Mouse (Mus musculus) thymus, adult 2 months (tissue): ENCODE measurements at regions not wholly inside any gene's neighbourhood (a gene's known extent, or its start where the extent isn't known, plus 50 kb on each side); places are given as distances from the start of the nearest gene placed in this dataset.

Experiments used
- DNase-seq: peaks from one replicate; pipeline ENCODE4 v3.0.0; 2021
- H3K27ac ChIP-seq: fragments of 200-500 bp; 2 replicates; pipeline ENCODE4 v1.5.1; 2012; ENCODE audit warnings: low read length, control low read depth; ENCODE audit not compliant: control insufficient read depth, insufficient read depth
- H3K27me3 ChIP-seq: fragments of 200-500 bp; 2 replicates; pipeline ENCODE4 v1.6.1; 2012; ENCODE audit warnings: mild to moderate bottlenecking, low read length, moderate library complexity, mixed read lengths; ENCODE audit not compliant: control insufficient read depth, insufficient read depth
- H3K36me3 ChIP-seq: fragments of 200-500 bp; 2 replicates; pipeline ENCODE4 v1.6.1; 2012; ENCODE audit warnings: mild to moderate bottlenecking, low read length, moderate library complexity; ENCODE audit not compliant: control insufficient read depth, insufficient read depth
- H3K4me1 ChIP-seq: fragments of 200-500 bp; replicated peaks from 2 replicates; pipeline ENCODE4 v1.6.1; 2012; ENCODE audit warnings: low read length; ENCODE audit not compliant: control insufficient read depth, insufficient read depth
- H3K4me3 ChIP-seq: fragments of 200-500 bp; 2 replicates; pipeline ENCODE4 v1.5.1; 2012; ENCODE audit warnings: mild to moderate bottlenecking, low read length, control low read depth, moderate library complexity; ENCODE audit not compliant: control insufficient read depth, insufficient read depth
- CTCF ChIP-seq: fragments of 200-500 bp; IDR thresholded peaks from 2 replicates; pipeline ENCODE4 v1.5.1; 2012; ENCODE audit warnings: mild to moderate bottlenecking, control low read depth, low read length, moderate library complexity, borderline replicate concordance; ENCODE audit not compliant: control insufficient read depth, poor library complexity, insufficient read depth; ENCODE audit errors: extremely low read depth
- POLR2A ChIP-seq: fragments of 200-500 bp; IDR thresholded peaks from 2 replicates; pipeline ENCODE4 v1.6.1; 2012; ENCODE audit warnings: mild to moderate bottlenecking, low read length, control low read depth, moderate library complexity; ENCODE audit not compliant: control insufficient read depth, poor library complexity, insufficient read depth; ENCODE audit errors: extremely low read depth
- WGBS: fragments of 180-500 bp; shearing (Covaris S2); methylation state at CpG from one replicate; pipeline ENCODE4 v1.1.7; 2018; 5-methylcytosine and 5-hydroxymethylcytosine counted together

DNA sequence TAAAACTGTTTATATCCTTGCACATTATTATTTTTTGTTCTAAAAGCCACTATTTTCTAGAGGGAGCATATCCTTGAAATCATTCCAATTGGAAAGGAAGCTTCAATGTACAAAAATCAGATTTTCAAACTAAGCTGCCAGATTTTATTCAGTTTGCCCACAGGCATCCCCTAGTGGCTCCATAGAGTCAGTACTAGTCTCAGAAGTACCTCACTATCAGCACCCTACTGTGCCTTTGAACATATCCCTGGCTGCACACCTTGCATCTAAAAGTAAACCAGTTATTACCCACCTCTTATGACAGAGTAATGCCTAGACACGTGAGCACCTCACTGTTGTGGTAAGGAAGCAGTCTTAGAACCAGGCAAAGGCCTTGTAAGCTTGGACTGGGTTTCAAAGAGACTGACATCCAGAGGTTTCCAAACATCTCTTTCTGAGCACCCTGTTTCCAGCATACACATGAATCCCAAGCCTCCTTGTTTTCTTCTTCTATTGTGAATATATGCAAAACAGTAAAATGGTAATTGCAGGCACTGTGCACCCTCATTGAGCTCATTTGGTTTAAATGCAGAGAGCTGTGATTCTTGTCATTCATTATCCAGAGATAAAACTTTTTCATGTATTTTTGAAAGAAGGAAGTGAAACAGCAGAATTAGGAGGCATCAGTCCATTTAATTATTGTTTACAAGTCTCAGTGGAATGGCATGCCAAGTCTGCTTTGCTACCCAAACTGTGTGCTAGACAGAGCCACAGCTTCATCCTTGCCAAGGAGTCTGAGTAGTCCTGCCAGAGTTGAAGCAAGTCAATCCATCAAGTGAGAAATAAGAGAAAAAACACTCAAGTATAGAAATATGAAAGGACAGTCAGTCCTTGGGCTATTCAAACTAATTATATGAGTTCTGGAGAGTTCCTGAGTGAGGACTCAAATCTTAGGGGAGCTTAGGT lies 247.0 kb upstream of the Lmcd1 start:
- Histone ChIP-seq H3K27ac (no peak overlapping the region), H3K4me3 (no peak overlapping the region), H3K4me1 (no peaks in the 10 kb centered on the region), H3K27me3 (no peaks in the 10 kb centered on the region), H3K36me3 (no peaks in the 10 kb centered on the region)
- no peak for DNase-seq
- TF ChIP-seq CTCF = no peak
- no peak for TF ChIP-seq POLR2A
- WGBS = 46% methylated on average over 1 of the region's 1 CpGs

DNA sequence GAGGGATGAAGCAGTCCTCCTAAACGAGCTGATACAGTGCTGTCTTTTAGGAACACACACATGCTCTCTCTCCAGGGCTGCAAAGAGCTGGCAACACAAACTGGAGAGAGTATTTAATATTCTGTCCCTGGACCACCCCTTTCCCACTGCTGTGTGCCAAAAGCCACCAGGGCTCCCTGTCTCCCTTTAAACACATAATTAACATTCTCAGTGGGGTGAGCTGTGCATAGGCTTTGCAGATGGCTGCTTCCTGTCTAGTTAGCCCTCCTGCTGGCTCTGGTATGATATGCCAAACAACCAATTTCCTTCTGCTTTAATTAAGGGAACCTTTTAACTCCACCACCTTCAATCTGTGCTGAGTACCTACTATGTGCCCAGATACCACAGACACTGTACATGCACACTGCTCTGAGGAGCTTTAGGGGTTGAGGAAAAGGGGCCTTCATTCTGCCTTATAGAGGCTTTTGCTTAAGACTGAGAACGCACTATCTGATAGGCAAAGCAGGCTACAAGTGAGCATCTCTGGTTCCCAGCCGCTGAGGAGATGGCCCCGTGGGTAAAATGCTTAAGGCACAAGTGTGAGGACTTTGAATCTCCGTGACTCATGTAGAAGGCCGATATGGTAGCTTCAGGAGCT lies 222.9 kb upstream of the Lmcd1 start:
- H3K4me3 ChIP-seq = no peak overlapping the region
- WGBS = 88% methylated on average over 6 of the region's 6 CpGs
- H3K36me3 ChIP-seq = no peaks in the 10 kb centered on the region
- no peak overlapping the region for H3K27ac ChIP-seq
- TF ChIP-seq POLR2A = no peak
- no peak for TF ChIP-seq CTCF
- no peaks in the 10 kb centered on the region for H3K27me3 ChIP-seq
- no peak for DNase-seq
- H3K4me1 ChIP-seq = no peaks in the 10 kb centered on the region

GRCm38 (mm10) chr6:112052193-112052592 lies 221.4 kb upstream of the Lmcd1 start:
- Histone ChIP-seq H3K27ac (no peak overlapping the region), H3K4me3 (no peak overlapping the region), H3K4me1 (no peaks in the 10 kb centered on the region), H3K36me3 (no peaks in the 10 kb centered on the region), H3K27me3 (no peaks in the 10 kb centered on the region)
- 93% methylated on average over 6 of the region's 6 CpGs for WGBS
- no peak for DNase-seq
- TF ChIP-seq POLR2A (no peak), CTCF (no peak)

- no peaks in the 10 kb centered on the region for H3K4me1 ChIP-seq
- H3K4me3 ChIP-seq = no peak overlapping the region
- DNase-seq = no peak
- no peak overlapping the region for H3K27ac ChIP-seq
- 27% methylated on average over 1 of the region's 1 CpGs for WGBS
- H3K27me3 ChIP-seq = no peaks in the 10 kb centered on the region
- H3K36me3 ChIP-seq = no peaks in the 10 kb centered on the region
- TF ChIP-seq POLR2A (no peak), CTCF (no peak)
These were observed 215.7 kb upstream of the Lmcd1 start for GRCm38 (mm10) chr6:112057895-112058294.

DNA sequence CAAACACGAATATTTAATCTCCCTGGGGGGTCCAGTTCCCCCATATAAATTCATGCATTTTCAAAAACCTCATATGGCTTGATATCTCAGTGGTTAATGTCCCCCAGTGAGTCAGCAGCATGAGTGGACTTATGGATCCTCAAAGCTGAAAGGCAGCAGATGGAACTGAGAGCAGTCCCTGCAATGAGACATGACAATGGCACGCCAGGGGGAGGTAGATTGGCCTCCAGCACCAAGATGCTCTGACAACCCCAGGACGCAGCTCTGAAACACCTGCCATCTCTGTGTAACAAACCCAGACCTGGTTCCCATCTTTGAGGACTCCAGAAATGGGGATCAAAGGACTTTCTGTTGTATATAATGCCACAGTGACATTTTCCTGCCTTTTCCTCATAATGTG lies 210.6 kb upstream of the Lmcd1 start:
- no peak overlapping the region for H3K4me3 ChIP-seq
- H3K4me1 ChIP-seq = no peaks in the 10 kb centered on the region
- TF ChIP-seq POLR2A = no peak
- TF ChIP-seq CTCF = no peak
- DNase-seq = no peak
- H3K27me3 ChIP-seq = no peaks in the 10 kb centered on the region
- 77% methylated on average over 3 of the region's 3 CpGs for WGBS
- H3K36me3 ChIP-seq = no peaks in the 10 kb centered on the region
- H3K27ac ChIP-seq = no peak overlapping the region

GRCm38 (mm10) chr6:112090597-112090996 lies 183.0 kb upstream of the Lmcd1 start:
- TF ChIP-seq POLR2A (no peak), CTCF (no peak)
- H3K27ac ChIP-seq = no peak overlapping the region
- no peak for DNase-seq
- H3K4me1 ChIP-seq = no peaks in the 10 kb centered on the region
- no peak overlapping the region for H3K4me3 ChIP-seq
- H3K27me3 ChIP-seq = no peaks in the 10 kb centered on the region
- H3K36me3 ChIP-seq = no peaks in the 10 kb centered on the region
- WGBS = 79% methylated on average over 3 of the region's 3 CpGs

DNA sequence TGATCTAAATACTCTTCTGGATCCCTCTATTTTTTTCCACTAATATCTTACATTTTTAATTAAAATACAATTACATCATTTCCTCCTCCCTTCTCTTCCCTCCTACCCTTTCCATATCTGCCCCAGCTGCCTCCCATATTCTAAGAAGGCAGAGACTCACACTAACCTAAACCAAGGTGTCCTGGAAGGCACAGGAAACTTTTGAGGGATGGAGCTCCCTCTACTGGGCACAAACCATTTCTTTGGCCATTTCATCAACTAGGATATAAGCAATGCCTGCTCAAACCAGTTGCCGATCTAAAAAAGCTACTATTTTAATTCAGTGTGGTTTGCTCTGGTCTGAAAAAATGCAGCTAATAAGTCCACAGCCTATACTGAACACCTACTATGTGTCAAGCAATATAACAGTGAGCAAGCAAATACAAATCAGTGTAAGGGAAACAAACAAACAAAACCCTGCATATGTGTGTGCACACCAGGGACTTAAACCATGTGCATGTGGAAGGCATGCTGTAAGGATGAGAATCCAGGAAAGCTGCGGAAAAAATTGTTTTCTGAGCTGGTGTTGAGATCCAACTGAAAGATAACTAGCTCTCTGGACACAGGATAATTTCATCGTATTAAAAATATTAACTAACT lies 182.3 kb upstream of the Lmcd1 start:
- Histone ChIP-seq H3K36me3 (no peaks in the 10 kb centered on the region), H3K4me3 (no peak overlapping the region), H3K27ac (no peak overlapping the region), H3K27me3 (no peaks in the 10 kb centered on the region), H3K4me1 (no peaks in the 10 kb centered on the region)
- TF ChIP-seq POLR2A = no peak
- no peak for TF ChIP-seq CTCF
- no peak for DNase-seq
- 72% methylated on average over 3 of the region's 3 CpGs for WGBS
